Mouse (Mus musculus): ENCODE measurements around the gene Rnps1. TPM values are rescaled to one million over a fixed set of nuclear protein-coding genes. Genes with fewer than 3 reads are reported as not detected.

Rnps1 gene
- total RNA-seq, 1 experiment, result 138 TPM

DNA sequence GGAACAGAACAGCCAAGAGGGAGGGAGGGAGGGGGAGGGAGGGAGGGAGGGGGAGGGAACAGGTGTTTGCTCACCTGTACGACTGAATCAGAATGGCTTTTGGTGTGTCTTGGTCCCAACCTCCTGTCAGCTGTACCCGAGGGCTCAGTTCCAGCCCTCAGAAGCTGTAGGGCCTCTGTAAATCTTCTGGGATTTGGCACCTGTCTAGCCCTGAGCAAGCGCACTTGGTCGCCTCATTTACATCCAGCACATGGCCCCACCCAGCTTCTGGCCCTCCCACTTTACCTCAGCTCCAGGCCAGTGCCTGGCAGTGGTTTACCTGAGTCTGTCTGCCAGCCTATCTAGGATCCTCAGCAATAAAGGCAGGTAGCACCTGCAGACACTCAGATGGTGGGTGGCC, 20.8 kb upstream of the Rnps1 start:
- DNase-seq (ENCODE audit: low read depth, low spot score), result no peak
- in situ Hi-C loops (cut with MboI; ENCODE audit: low sequenced_read_pairs in 2 of 2, unreplicated experiment in 2 of 2), result no loop called here
- no peaks in the 10 kb centered on the region for H3K9me3 ChIP-seq (ENCODE audit: control insufficient read depth, insufficient read depth, low read depth, low read length)

GRCm38 (mm10) chr17:24394456-24394855, 19.9 kb upstream of the Rnps1 start:
- in situ Hi-C loops (cut with MboI; ENCODE audit: low sequenced_read_pairs in 2 of 2, unreplicated experiment in 2 of 2), result no loop called here
- no peak overlapping the region for H3K9ac ChIP-seq (ENCODE audit: insufficient read depth, low read depth, low read length, poor library complexity, severe bottlenecking)
- peaks cover 0 to 3% of the 10 kb centered on the region in 2 experiments; a peak in 1 of 4 replicates for H3K4me1 ChIP-seq (ENCODE audit: control insufficient read depth in 2 of 2, insufficient read depth in 2 of 2, low read length in 2 of 2, poor library complexity in 1 of 2)
- H3K9me3 ChIP-seq (ENCODE audit: control insufficient read depth, insufficient read depth, low read depth, low read length), result no peaks in the 10 kb centered on the region
- no peaks in the 10 kb centered on the region; the same call in 1 of the 2 replicates for H3K36me3 ChIP-seq (ENCODE audit: control insufficient read depth, insufficient read depth, low read length, poor library complexity, severe bottlenecking)
- DNase-seq (ENCODE audit: low read depth, low spot score), result no peak
- no peak for TF ChIP-seq ZNF384 (IDR thresholded peaks at IDR 0.05; ENCODE audit: low read depth, low read length)
- no peak for TF ChIP-seq HCFC1 (IDR thresholded peaks at IDR 0.05; ENCODE audit: borderline replicate concordance, insufficient read depth, low read length)
- TF ChIP-seq ZC3H11A (IDR thresholded peaks at IDR 0.05; ENCODE audit: borderline replicate concordance, low read depth, low read length), result no peak
- TF ChIP-seq CHD2 (IDR thresholded peaks at IDR 0.05; ENCODE audit: low read depth, low read length), result no peak
- TF ChIP-seq MAFK (IDR thresholded peaks at IDR 0.05; ENCODE audit: insufficient read depth, low read depth, low read length), result no peak
- H3K27ac ChIP-seq (ENCODE audit: insufficient read depth, low read depth, low read length, poor library complexity, severe bottlenecking), result no peak overlapping the region
- no peak overlapping the region for H3K4me3 ChIP-seq (ENCODE audit: insufficient read depth in 1 of 2, low read depth in 1 of 2, low read length in 2 of 2, poor library complexity in 1 of 2, severe bottlenecking in 1 of 2)

More for the DNA sequence above, 20.8 kb upstream of the Rnps1 start:
- Histone ChIP-seq H3K4me3 (ENCODE audit: insufficient read depth in 1 of 2, low read depth in 1 of 2, low read length in 2 of 2, poor library complexity in 1 of 2, severe bottlenecking in 1 of 2) (no peak overlapping the region), H3K27ac (ENCODE audit: insufficient read depth, low read depth, low read length, poor library complexity, severe bottlenecking) (no peak overlapping the region), H3K9ac (ENCODE audit: insufficient read depth, low read depth, low read length, poor library complexity, severe bottlenecking) (no peak overlapping the region), H3K4me1 (ENCODE audit: control insufficient read depth in 2 of 2, insufficient read depth in 2 of 2, low read length in 2 of 2, poor library complexity in 1 of 2) (peaks cover 0 to 2% of the 10 kb centered on the region in 2 experiments; a peak in 1 of 4 replicates), H3K36me3 (ENCODE audit: control insufficient read depth, insufficient read depth, low read length, poor library complexity, severe bottlenecking) (no peaks in the 10 kb centered on the region; the same call in 1 of the 2 replicates)
- no peak for TF ChIP-seq HCFC1 (IDR thresholded peaks at IDR 0.05; ENCODE audit: borderline replicate concordance, insufficient read depth, low read length)
- no peak for TF ChIP-seq ZC3H11A (IDR thresholded peaks at IDR 0.05; ENCODE audit: borderline replicate concordance, low read depth, low read length)
- no peak for TF ChIP-seq ZNF384 (IDR thresholded peaks at IDR 0.05; ENCODE audit: low read depth, low read length)
- no peak for TF ChIP-seq CHD2 (IDR thresholded peaks at IDR 0.05; ENCODE audit: low read depth, low read length)
- TF ChIP-seq MAFK (IDR thresholded peaks at IDR 0.05; ENCODE audit: insufficient read depth, low read depth, low read length), result no peak

- H3K9me3 ChIP-seq (ENCODE audit: control insufficient read depth, insufficient read depth, low read depth, low read length), result no peaks in the 10 kb centered on the region
- H3K27ac ChIP-seq (ENCODE audit: insufficient read depth, low read depth, low read length, poor library complexity, severe bottlenecking), result no peak overlapping the region
- no peak overlapping the region for H3K9ac ChIP-seq (ENCODE audit: insufficient read depth, low read depth, low read length, poor library complexity, severe bottlenecking)
- in situ Hi-C loops (cut with MboI; ENCODE audit: low sequenced_read_pairs in 2 of 2, unreplicated experiment in 2 of 2), result no loop called here
- peaks cover 3% of the 10 kb centered on the region; the same call in 1 of the 2 replicates for H3K36me3 ChIP-seq (ENCODE audit: control insufficient read depth, insufficient read depth, low read length, poor library complexity, severe bottlenecking)
- DNase-seq (ENCODE audit: low read depth, low spot score), result no peak
- H3K4me1 ChIP-seq (ENCODE audit: control insufficient read depth in 2 of 2, insufficient read depth in 2 of 2, low read length in 2 of 2, poor library complexity in 1 of 2), result peaks cover 0 to 1% of the 10 kb centered on the region in 2 experiments; a peak in 1 of 4 replicates
- TF ChIP-seq ZNF384 (IDR thresholded peaks at IDR 0.05; ENCODE audit: low read depth, low read length), result no peak
- H3K4me3 ChIP-seq (ENCODE audit: insufficient read depth in 1 of 2, low read depth in 1 of 2, low read length in 2 of 2, poor library complexity in 1 of 2, severe bottlenecking in 1 of 2), result no peak overlapping the region
Measured at GRCm38 (mm10) chr17:24402371-24402770, 12.0 kb upstream of the Rnps1 start.

DNA sequence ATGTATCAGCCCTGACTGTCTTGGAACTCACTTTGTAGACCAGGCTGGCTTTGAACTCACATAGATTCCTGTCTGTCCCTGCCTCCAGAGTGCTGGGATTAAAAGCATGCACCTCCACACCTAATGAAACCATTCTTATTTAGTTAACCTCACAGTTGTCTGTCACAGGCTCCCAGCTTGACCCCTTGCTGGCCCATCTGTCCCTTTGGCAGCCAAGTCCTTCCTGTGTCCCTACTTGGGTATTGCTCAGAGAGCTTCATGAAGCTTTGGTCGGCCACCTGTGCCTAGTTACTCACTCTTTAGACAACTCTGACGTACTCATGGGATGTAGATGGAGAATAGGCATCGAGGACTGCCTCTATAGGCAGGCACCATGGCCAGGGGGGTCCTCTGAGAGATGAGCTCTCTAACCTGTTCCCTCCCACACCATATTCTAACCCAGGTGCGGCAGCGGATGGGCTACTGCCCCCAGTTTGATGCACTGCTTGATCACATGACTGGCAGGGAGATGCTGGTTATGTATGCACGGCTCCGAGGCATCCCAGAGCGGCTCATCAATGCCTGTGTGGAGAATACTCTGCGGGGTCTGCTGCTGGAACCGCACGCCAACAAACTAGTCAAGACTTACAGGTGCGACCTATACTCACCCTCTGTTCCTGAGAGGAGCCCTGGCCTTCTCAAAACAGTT, 7.1 kb upstream of the Rnps1 start:
- H3K36me3 ChIP-seq (ENCODE audit: control insufficient read depth, insufficient read depth, low read length, poor library complexity, severe bottlenecking), result peaks cover 2% of the 10 kb centered on the region; the same call in 1 of the 2 replicates
- H3K9me3 ChIP-seq (ENCODE audit: control insufficient read depth, insufficient read depth, low read depth, low read length), result no peaks in the 10 kb centered on the region
- H3K4me3 ChIP-seq (ENCODE audit: insufficient read depth in 1 of 2, low read depth in 1 of 2, low read length in 2 of 2, poor library complexity in 1 of 2, severe bottlenecking in 1 of 2), result no peak overlapping the region
- no peak for DNase-seq (ENCODE audit: low read depth, low spot score)
- H3K9ac ChIP-seq (ENCODE audit: insufficient read depth, low read depth, low read length, poor library complexity, severe bottlenecking), result no peak overlapping the region
- TF ChIP-seq HCFC1 (IDR thresholded peaks at IDR 0.05; ENCODE audit: borderline replicate concordance, insufficient read depth, low read length), result no peak
- TF ChIP-seq MAFK (IDR thresholded peaks at IDR 0.05; ENCODE audit: insufficient read depth, low read depth, low read length), result no peak
- TF ChIP-seq ZC3H11A (IDR thresholded peaks at IDR 0.05; ENCODE audit: borderline replicate concordance, low read depth, low read length), result no peak
- no peak for TF ChIP-seq CHD2 (IDR thresholded peaks at IDR 0.05; ENCODE audit: low read depth, low read length)
- no peak for TF ChIP-seq ZNF384 (IDR thresholded peaks at IDR 0.05; ENCODE audit: low read depth, low read length)
- H3K27ac ChIP-seq (ENCODE audit: insufficient read depth, low read depth, low read length, poor library complexity, severe bottlenecking), result no peak overlapping the region
- in situ Hi-C loops (cut with MboI; ENCODE audit: low sequenced_read_pairs in 2 of 2, unreplicated experiment in 2 of 2), result no loop called here
- H3K4me1 ChIP-seq (ENCODE audit: control insufficient read depth in 2 of 2, insufficient read depth in 2 of 2, low read length in 2 of 2, poor library complexity in 1 of 2), result no peaks in the 10 kb centered on the region
